Mouse (Mus musculus): ENCODE data around the gene Slc39a8. TPM values are rescaled to one million over a fixed set of nuclear protein-coding genes. Genes with fewer than 3 reads are reported as not detected.
A peak's percentile ranks its signal among the peaks of the same experiment; 100 is the strongest.

Gene Slc39a8
- polyA plus RNA-seq, 1 experiment = 5.4 TPM

- H3K4me1 ChIP-seq (ENCODE audit: control insufficient read depth) = peaks cover 66% of the 10 kb centered on the region
These were observed 940 bp downstream of the Slc39a8 start for GRCm38 (mm10) chr3:135825754-135826683.

DNA sequence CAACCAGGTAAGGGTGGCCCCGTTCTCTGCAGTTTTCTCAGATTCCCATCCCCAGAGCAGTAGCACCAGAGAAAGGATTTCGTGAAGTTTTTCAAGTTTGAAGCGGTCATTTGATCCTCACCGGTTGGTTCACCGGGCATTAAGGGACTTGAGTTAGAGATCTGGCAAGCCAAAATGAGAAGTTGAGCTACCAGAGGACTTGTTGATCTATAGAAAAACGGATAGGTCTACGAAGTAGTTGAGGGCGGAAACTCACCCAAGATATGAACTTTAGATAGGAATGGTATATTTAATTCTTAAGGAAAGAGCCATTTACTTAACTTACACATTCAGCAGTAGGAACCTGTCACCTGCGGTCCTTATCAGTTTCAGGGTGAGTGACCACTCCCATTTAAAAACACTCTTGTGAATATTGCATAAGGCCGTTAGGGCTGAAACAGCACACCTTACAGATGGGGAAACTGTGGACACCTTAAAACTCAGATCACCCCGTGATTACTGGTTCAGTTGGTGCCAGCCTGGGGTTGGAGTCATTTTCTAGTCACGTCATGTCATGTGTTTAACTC lies 1.7 kb downstream of the Slc39a8 start:
- H3K4me1 ChIP-seq (ENCODE audit: control insufficient read depth) = peaks cover 73% of the 10 kb centered on the region
- no peaks in the 10 kb centered on the region for H3K27me3 ChIP-seq (ENCODE audit: control insufficient read depth)
- TF ChIP-seq TAL1 (IDR thresholded peaks at IDR 0.05; ENCODE audit: low read length) (no peak), GATA1 (IDR thresholded peaks at IDR 0.05; ENCODE audit: low read length) (peak; percentile 64)
- peak overlapping the region; percentile 95 for H3K4me3 ChIP-seq (replicated peaks)
- H3K9me3 ChIP-seq (ENCODE audit: control insufficient read depth, low read length) = no peaks in the 10 kb centered on the region
- H3K36me3 ChIP-seq (ENCODE audit: control insufficient read depth) = peaks cover 36% of the 10 kb centered on the region

More at GRCm38 (mm10) chr3:135825754-135826683, 940 bp downstream of the Slc39a8 start:
- Histone ChIP-seq H3K4me3 (replicated peaks) (peak overlapping the region; percentile 95), H3K27me3 (ENCODE audit: control insufficient read depth) (no peaks in the 10 kb centered on the region), H3K9me3 (ENCODE audit: control insufficient read depth, low read length) (no peaks in the 10 kb centered on the region), H3K36me3 (ENCODE audit: control insufficient read depth) (peaks cover 29% of the 10 kb centered on the region)
- no peak for TF ChIP-seq GATA1 (IDR thresholded peaks at IDR 0.05; ENCODE audit: low read length)
- no peak for TF ChIP-seq TAL1 (IDR thresholded peaks at IDR 0.05; ENCODE audit: low read length)

DNA sequence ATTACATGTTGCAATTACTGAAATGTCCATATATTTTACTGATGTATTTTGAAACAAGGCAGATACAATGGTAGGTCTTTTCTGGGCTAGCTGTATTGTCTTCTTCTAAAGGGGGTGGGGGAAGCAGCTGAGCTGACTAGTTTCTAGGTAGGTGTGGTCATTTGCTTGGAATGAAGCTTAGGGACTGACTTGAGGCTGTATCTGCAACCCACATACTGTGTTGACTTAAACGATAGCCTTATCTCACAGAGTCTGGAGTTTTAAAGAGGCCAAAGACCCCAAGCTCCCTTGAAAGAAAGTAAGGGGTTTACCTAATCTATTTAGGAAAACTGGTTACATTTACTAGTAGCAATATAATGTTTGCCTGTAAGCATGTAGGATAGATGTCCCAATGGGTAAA lies 2.9 kb downstream of the Slc39a8 start:
- peak overlapping the region; percentile 95 for H3K4me3 ChIP-seq (replicated peaks)
- H3K36me3 ChIP-seq (ENCODE audit: control insufficient read depth) = peaks cover 48% of the 10 kb centered on the region
- peaks cover 84% of the 10 kb centered on the region for H3K4me1 ChIP-seq (ENCODE audit: control insufficient read depth)
- H3K27me3 ChIP-seq (ENCODE audit: control insufficient read depth) = no peaks in the 10 kb centered on the region
- H3K9me3 ChIP-seq (ENCODE audit: control insufficient read depth, low read length) = no peaks in the 10 kb centered on the region
- TF ChIP-seq TAL1 (IDR thresholded peaks at IDR 0.05; ENCODE audit: low read length) (peak; percentile 30; the same call in 1 of the 3 replicates), GATA1 (IDR thresholded peaks at IDR 0.05; ENCODE audit: low read length) (0 out of 2 replicates have a peak, but pooled peaks have one; percentile 22)

- no peaks in the 10 kb centered on the region for H3K27me3 ChIP-seq (ENCODE audit: control insufficient read depth)
These were observed 7.4 kb downstream of the Slc39a8 start for GRCm38 (mm10) chr3:135832496-135832895.

GRCm38 (mm10) chr3:135832907-135833306 lies 7.8 kb downstream of the Slc39a8 start:
- Histone ChIP-seq H3K4me3 (replicated peaks) (no peak overlapping the region), H3K9me3 (ENCODE audit: control insufficient read depth, low read length) (no peaks in the 10 kb centered on the region), H3K4me1 (ENCODE audit: control insufficient read depth) (peaks cover 73% of the 10 kb centered on the region), H3K36me3 (ENCODE audit: control insufficient read depth) (peaks cover 93% of the 10 kb centered on the region), H3K27me3 (ENCODE audit: control insufficient read depth) (no peaks in the 10 kb centered on the region)
- TF ChIP-seq GATA1 (IDR thresholded peaks at IDR 0.05; ENCODE audit: low read length) (no peak), TAL1 (IDR thresholded peaks at IDR 0.05; ENCODE audit: low read length) (no peak)

More at GRCm38 (mm10) chr3:135832496-135832895, 7.4 kb downstream of the Slc39a8 start:
- peaks cover 92% of the 10 kb centered on the region for H3K36me3 ChIP-seq (ENCODE audit: control insufficient read depth)
- no peak for TF ChIP-seq GATA1 (IDR thresholded peaks at IDR 0.05; ENCODE audit: low read length)
- no peak overlapping the region for H3K4me3 ChIP-seq (replicated peaks)
- no peaks in the 10 kb centered on the region for H3K9me3 ChIP-seq (ENCODE audit: control insufficient read depth, low read length)
- peaks cover 78% of the 10 kb centered on the region for H3K4me1 ChIP-seq (ENCODE audit: control insufficient read depth)

- H3K4me1 ChIP-seq (ENCODE audit: control insufficient read depth) = peaks cover 59% of the 10 kb centered on the region
These were observed 9.9 kb downstream of the Slc39a8 start for GRCm38 (mm10) chr3:135834988-135835387.

DNA sequence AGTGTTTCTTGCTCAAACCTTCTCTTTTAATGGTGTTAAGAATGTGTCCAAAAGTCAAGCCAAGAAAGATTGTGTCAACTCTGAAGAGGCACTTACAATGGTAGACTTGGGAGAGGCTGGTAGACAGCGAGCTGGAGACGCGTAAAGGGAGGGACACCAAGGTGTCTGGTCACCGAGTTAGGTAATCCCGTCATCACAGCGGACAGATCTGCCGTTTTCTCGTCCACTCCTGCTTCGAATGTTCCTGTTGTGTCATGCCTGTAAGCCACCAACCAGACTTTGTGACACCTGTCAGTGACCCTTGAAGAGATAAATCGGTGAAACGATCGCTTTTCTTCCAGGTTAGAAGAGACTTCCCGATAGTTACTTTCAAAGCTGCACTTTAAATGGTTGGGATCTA lies 14.5 kb downstream of the Slc39a8 start:
- H3K36me3 ChIP-seq (ENCODE audit: control insufficient read depth) = peaks cover 73% of the 10 kb centered on the region
- no peaks in the 10 kb centered on the region for H3K9me3 ChIP-seq (ENCODE audit: control insufficient read depth, low read length)
- TF ChIP-seq TAL1 (IDR thresholded peaks at IDR 0.05; ENCODE audit: low read length) (no peak), GATA1 (IDR thresholded peaks at IDR 0.05; ENCODE audit: low read length) (no peak)
- no peak overlapping the region for H3K4me3 ChIP-seq (replicated peaks)
- H3K4me1 ChIP-seq (ENCODE audit: control insufficient read depth) = peaks cover 62% of the 10 kb centered on the region
- H3K27me3 ChIP-seq (ENCODE audit: control insufficient read depth) = no peaks in the 10 kb centered on the region

More at GRCm38 (mm10) chr3:135834988-135835387, 9.9 kb downstream of the Slc39a8 start:
- no peaks in the 10 kb centered on the region for H3K9me3 ChIP-seq (ENCODE audit: control insufficient read depth, low read length)
- H3K27me3 ChIP-seq (ENCODE audit: control insufficient read depth) = no peaks in the 10 kb centered on the region
- TF ChIP-seq GATA1 (IDR thresholded peaks at IDR 0.05; ENCODE audit: low read length) (no peak), TAL1 (IDR thresholded peaks at IDR 0.05; ENCODE audit: low read length) (no peak)
- peaks cover 91% of the 10 kb centered on the region for H3K36me3 ChIP-seq (ENCODE audit: control insufficient read depth)
- no peak overlapping the region for H3K4me3 ChIP-seq (replicated peaks)

DNA sequence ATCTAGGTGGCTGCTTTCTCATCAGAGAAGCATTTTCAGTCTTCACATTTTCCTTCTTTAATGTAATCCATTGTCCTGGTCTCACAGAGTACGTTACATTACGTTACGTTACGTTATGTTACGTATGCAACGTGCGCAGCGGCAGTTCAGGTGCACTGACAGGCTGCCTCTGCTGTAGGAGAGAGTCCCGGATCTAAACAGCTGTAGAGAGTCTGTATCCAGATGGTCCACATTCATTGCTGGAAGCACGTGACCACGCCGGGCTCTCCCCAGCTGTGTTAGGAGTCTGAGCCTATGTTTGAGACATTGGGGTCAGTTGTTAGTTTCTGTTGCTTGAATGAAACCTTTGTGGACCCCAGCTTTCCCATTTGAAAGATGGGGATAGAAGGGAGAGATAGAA lies 15.1 kb downstream of the Slc39a8 start:
- Histone ChIP-seq H3K4me1 (ENCODE audit: control insufficient read depth) (peaks cover 68% of the 10 kb centered on the region), H3K9me3 (ENCODE audit: control insufficient read depth, low read length) (no peaks in the 10 kb centered on the region), H3K36me3 (ENCODE audit: control insufficient read depth) (peaks cover 74% of the 10 kb centered on the region), H3K27me3 (ENCODE audit: control insufficient read depth) (no peaks in the 10 kb centered on the region), H3K4me3 (replicated peaks) (no peak overlapping the region)
- no peak for TF ChIP-seq TAL1 (IDR thresholded peaks at IDR 0.05; ENCODE audit: low read length)
- no peak for TF ChIP-seq GATA1 (IDR thresholded peaks at IDR 0.05; ENCODE audit: low read length)
